Mouse (Mus musculus) gastrocnemius, postnatal 10 days (tissue): Measurements from ENCODE around the gene Slc9a1. TPM values are rescaled to one million over a fixed set of nuclear protein-coding genes. Genes with fewer than 3 reads are reported as not detected.

ENCODE experiments used
- DNase-seq: peaks from one replicate; pipeline ENCODE4 v3.0.0; 2021; ENCODE audit warnings: mixed read lengths
- total RNA-seq, 2 experiments: library from RNA; stranded (reverse); gene quantifications; 2 replicates each; pipeline ENCODE4 v1.2.3; 2021

Gene Slc9a1
- total RNA-seq, 2 experiments from 2014 or later = 17.0 to 22.7 TPM

- DNase-seq = no peak
Measured at GRCm38 (mm10) chr4:133372278-133372665, 2.8 kb downstream of the Slc9a1 start.

DNA sequence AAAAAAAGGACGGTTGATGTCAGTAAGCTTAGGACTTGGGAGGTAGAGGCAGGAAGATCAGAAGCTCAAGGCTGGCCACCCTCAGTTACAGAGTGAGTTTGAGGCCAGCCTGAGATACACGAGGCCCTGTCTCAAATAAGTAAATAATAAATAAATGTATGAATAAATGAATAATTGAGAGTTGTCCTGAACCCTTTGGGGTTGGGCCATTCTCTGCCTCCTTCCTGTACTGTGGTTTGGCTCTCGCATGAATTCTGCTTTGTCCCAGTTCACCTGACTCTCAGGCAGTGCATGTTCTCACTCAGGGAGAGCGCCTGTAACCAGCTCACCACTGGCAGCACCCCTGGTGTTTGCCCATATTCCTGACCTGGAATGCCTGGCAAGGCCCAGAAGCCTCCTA is 4.5 kb downstream of the Slc9a1 start:
- DNase-seq = no peak

GRCm38 (mm10) chr4:133375812-133376577 is 6.5 kb downstream of the Slc9a1 start:
- no peak for DNase-seq

- DNase-seq = peak; percentile 50
Measured at GRCm38 (mm10) chr4:133378236-133379045, 8.9 kb downstream of the Slc9a1 start.

DNA sequence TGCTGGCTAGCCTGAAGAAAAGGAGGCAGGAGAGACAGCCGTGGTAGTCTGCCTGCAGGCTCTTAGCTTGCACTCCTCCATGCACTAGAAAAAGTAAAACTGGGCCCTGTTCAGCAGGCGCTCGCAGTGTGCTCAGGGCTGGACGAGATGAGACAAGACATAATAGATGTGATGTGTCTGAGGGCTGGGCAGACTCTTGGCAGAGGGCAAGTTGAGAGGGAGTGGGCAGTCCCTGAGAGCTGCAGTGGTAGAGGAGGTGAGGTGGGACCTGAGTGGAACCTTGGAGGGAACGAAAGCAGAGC is 9.5 kb downstream of the Slc9a1 start:
- no peak for DNase-seq

GRCm38 (mm10) chr4:133379861-133380260 is 10.4 kb downstream of the Slc9a1 start:
- DNase-seq = no peak

GRCm38 (mm10) chr4:133380532-133380931 is 11.0 kb downstream of the Slc9a1 start:
- DNase-seq = no peak

DNA sequence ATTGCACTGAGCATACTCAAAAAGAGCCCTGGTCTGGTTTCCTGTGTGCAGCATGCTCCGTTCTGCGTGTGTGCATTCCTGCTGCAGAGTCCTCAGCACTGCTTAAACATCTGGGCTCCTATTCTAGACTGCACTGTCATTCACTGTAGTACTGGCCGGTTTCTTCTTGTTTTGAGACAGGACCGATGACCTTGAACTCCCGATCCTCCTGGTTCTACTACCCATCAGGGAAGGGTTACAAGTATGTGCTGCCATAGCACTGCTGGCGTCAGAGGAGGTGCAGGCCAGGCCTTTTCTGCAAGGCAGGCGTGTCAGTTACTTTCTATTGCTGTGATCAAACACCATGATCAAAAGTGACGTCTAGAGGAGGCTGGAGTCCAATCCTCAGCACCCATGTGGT is 11.6 kb downstream of the Slc9a1 start:
- no peak for DNase-seq

- DNase-seq = no peak
Measured at GRCm38 (mm10) chr4:133386061-133386797, 16.7 kb downstream of the Slc9a1 start.

GRCm38 (mm10) chr4:133387053-133387452 is 17.5 kb downstream of the Slc9a1 start:
- DNase-seq = no peak

DNA sequence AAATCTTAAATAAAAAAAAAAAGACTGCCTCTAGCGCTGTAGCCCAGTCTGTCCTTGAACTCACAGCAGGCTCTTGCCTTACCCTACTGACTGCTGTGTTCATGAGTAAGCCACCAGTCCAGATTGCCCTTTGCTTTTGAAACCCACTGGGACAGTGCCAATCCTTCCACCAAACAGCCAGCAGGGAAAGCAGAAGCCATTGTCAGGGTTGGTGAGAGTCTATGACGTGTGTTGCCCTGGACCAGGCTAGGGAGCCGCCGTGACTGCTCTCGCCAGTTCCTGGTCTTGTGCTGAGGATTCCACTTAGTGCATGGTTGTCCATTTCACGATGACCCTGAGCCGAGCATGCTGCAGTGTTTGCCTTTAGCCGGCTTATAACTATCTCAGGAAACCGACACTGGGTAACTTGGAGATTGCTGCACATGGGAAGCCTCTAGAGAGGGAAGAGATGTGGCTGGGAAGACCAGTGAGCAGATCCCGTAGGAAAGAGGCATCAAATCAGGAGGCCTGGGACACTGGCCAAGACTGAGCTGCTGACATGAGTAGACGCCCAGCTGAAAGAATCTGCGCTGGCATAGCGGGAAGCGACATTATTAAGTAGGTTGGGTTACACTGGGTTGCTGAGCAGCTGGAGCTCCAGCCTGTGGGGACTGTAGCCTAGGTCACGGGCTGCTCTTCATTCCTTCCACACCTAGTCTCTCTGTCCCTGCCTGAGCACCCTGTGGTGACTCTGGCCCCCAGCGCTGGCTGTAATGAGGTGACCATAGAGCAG is 19.5 kb downstream of the Slc9a1 start:
- DNase-seq = peak; percentile 80

- no peak for DNase-seq
Measured at GRCm38 (mm10) chr4:133390042-133390441, 20.5 kb downstream of the Slc9a1 start.

DNA sequence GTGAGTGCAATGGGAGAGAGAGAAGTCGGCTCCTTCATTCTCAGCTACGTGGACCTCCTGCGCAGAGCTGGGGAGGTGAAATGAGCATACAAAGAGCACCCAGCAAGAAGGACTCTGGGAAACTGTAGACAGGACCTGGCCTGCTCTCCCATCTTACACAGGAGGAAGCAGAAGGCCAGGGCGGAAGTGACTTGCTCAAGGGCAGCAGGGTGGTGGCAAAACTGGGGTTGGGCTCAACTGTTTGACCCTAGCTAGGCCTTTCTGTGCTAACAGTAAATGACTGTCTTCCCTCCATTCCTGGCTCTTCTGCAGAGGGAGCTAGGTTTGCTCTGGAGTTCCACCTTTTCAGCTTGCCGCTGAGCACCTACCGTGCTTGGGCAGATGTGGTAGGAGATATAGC is 21.1 kb downstream of the Slc9a1 start:
- no peak for DNase-seq

- no peak for DNase-seq
Measured at GRCm38 (mm10) chr4:133391185-133392040, 21.9 kb downstream of the Slc9a1 start.

GRCm38 (mm10) chr4:133394981-133395573 is 25.6 kb downstream of the Slc9a1 start:
- DNase-seq = no peak

DNA sequence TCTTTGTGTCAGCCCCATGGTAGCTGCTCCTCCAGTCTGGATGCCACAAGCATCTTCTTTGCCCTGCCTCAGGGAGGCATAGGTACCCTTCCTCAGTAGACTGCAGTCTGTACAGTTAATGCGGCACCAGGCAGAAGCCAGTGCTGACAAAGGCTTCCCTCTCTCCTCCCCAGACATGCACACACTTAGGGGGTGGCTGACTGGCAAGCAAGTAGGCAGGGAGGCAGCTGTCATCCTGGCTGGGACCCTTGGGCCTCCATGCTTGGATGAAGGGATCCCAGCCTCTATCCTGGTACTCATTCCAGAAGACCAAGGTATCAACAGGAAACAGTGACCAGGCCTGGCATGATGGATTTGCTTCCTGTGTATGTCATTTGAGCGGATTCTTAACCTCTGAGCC is 26.6 kb downstream of the Slc9a1 start:
- DNase-seq = no peak

DNA sequence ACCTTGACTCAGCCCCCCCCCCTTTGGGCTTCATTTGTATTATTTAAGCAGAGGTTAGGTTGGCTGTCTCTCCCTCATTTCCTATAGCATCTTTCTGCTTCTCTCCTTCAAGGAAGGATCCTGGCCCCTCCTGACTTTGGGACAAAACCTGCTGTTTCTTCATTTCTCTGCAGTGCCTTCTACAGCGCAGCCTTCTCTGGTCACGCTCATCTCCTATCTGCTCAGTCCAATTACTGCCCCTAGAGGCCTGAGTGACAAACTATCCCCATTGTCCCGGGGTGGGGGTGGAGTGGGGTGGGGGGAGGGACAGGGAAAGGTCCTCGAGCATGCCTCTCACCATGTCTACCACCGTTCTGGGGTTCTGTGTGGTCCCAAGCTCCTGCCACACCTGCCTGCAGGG is 27.8 kb downstream of the Slc9a1 start:
- no peak for DNase-seq

GRCm38 (mm10) chr4:133397961-133398360 is 28.5 kb downstream of the Slc9a1 start:
- DNase-seq = no peak

DNA sequence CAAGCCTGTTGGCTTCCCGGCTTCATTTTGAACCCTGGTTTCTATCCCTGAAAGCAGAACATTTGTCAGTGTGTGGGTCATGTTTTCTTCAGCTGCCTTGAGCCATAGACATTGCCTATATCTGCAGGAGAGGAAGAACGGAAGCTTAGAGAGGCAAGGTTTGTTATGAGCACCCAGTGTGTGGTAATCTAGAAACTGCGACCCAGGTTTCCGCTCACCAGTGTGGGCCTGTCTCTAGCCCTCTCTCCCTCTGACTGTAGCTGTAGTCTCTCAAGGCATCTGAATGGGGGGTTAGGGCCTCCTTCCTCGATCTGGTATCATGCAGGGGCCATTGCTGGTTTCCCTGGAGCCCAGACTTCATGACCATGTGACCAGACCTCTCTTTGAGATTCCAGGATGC is 29.1 kb downstream of the Slc9a1 start:
- no peak for DNase-seq

GRCm38 (mm10) chr4:133399509-133399908 is 30.0 kb downstream of the Slc9a1 start:
- no peak for DNase-seq

GRCm38 (mm10) chr4:133400098-133400497 is 30.6 kb downstream of the Slc9a1 start:
- no peak for DNase-seq
